Mouse (Mus musculus): Measurements from ENCODE around the gene Olfr1442.

DNA sequence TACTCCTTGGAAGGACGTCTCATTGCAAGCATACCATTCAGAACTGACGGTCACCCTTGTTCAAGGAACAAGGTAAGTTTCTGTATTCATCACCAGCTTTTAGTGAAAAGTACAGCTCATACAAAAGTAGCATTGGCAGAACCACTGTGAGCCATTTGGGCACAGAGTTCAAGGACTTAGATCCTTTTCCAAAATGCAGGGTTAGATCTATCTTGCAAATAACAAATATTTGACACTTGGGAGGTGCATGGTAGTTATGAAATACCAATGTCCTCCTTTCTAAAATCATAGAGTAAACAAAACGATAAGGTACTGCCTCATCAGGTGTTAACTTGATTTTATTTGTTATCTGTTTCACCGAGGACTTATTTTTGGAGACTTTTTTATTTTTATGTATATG, 812 bp downstream of the Olfr1442 start:
- TF ChIP-seq GATA1 (IDR thresholded peaks at IDR 0.05; ENCODE audit: low read length) (no peak), TAL1 (IDR thresholded peaks at IDR 0.05; ENCODE audit: low read length) (no peak)

Data from erythroblast, embryonic 14.5 days (primary cell).